Mouse (Mus musculus): ENCODE measurements around the gene Ffar1. TPM values are rescaled to one million over a fixed set of nuclear protein-coding genes. Genes with fewer than 3 reads are reported as not detected.

The Ffar1 gene
- polyA plus RNA-seq, 1 experiment from 2014 or later, result not detected

Other genes with a start within 250 kb of the Ffar1 start
- gene Upk1a, start 248.7 kb downstream of the Ffar1 start, polyA plus RNA-seq (2014; fragmentation: Nextera tagmentation; extraction: Ambion mirVana), result 0.54 and 1.2 TPM in 2 replicates
- 816 and 817 TPM in 2 replicates for gene Cox6b1, start 235.4 kb downstream of the Ffar1 start, polyA plus RNA-seq (2014; fragmentation: Nextera tagmentation; extraction: Ambion mirVana)
- not detected in 2 replicates for gene Etv2, start 225.7 kb downstream of the Ffar1 start, polyA plus RNA-seq (2014; fragmentation: Nextera tagmentation; extraction: Ambion mirVana)
- gene Rbm42, start 211.2 kb downstream of the Ffar1 start, polyA plus RNA-seq (2014; fragmentation: Nextera tagmentation; extraction: Ambion mirVana), result 119 and 123 TPM in 2 replicates
- 40.3 and 41.8 TPM in 2 replicates for gene Haus5, start 196.6 kb downstream of the Ffar1 start, polyA plus RNA-seq (2014; fragmentation: Nextera tagmentation; extraction: Ambion mirVana)
- not detected in 2 replicates for gene Pmis2, start 190.0 kb downstream of the Ffar1 start, polyA plus RNA-seq (2014; fragmentation: Nextera tagmentation; extraction: Ambion mirVana)
- gene 2200002J24Rik, start 162.6 kb downstream of the Ffar1 start, polyA plus RNA-seq (2014; fragmentation: Nextera tagmentation; extraction: Ambion mirVana), result not detected in 2 replicates
- 0.65 and 1.4 TPM in 2 replicates for gene Atp4a, start 149.4 kb downstream of the Ffar1 start, polyA plus RNA-seq (2014; fragmentation: Nextera tagmentation; extraction: Ambion mirVana)
- 143 and 160 TPM in 2 replicates for gene Tmem147, start 132.0 kb downstream of the Ffar1 start, polyA plus RNA-seq (2014; fragmentation: Nextera tagmentation; extraction: Ambion mirVana)
- 0.60 and 0.75 TPM in 2 replicates for gene Gapdhs, start 117.9 kb downstream of the Ffar1 start, polyA plus RNA-seq (2014; fragmentation: Nextera tagmentation; extraction: Ambion mirVana)
- gene Sbsn, start 110.1 kb downstream of the Ffar1 start, polyA plus RNA-seq (2014; fragmentation: Nextera tagmentation; extraction: Ambion mirVana), result 0.39 and 0.42 TPM in 2 replicates
- gene Dmkn, start 97.8 kb downstream of the Ffar1 start, polyA plus RNA-seq (2014; fragmentation: Nextera tagmentation; extraction: Ambion mirVana), result 0.34 and 0.73 TPM in 2 replicates
- not detected in 2 replicates for gene Krtdap, start 73.7 kb downstream of the Ffar1 start, polyA plus RNA-seq (2014; fragmentation: Nextera tagmentation; extraction: Ambion mirVana)
- 0.20 TPM in 1 of 2 replicates, not detected in the other for gene Ffar2, start 37.8 kb downstream of the Ffar1 start, polyA plus RNA-seq (2014; fragmentation: Nextera tagmentation; extraction: Ambion mirVana)
- not detected in 2 replicates for gene Ffar3, start 5.4 kb downstream of the Ffar1 start, polyA plus RNA-seq (2014; fragmentation: Nextera tagmentation; extraction: Ambion mirVana)
- gene Cd22, start 18.8 kb upstream of the Ffar1 start, polyA plus RNA-seq (2014; fragmentation: Nextera tagmentation; extraction: Ambion mirVana), result not detected in 2 replicates
- 0.28 and 0.73 TPM in 2 replicates for gene Mag, start 53.3 kb upstream of the Ffar1 start, polyA plus RNA-seq (2014; fragmentation: Nextera tagmentation; extraction: Ambion mirVana)
- not detected in 2 replicates for gene Hamp2, start 63.1 kb upstream of the Ffar1 start, polyA plus RNA-seq (2014; fragmentation: Nextera tagmentation; extraction: Ambion mirVana)
- gene Hamp, start 82.5 kb upstream of the Ffar1 start, polyA plus RNA-seq (2014; fragmentation: Nextera tagmentation; extraction: Ambion mirVana), result not detected in 2 replicates
- gene Usf2, start 95.2 kb upstream of the Ffar1 start, polyA plus RNA-seq (2014; fragmentation: Nextera tagmentation; extraction: Ambion mirVana), result 23.5 and 25.4 TPM in 2 replicates
- 12.8 and 13.4 TPM in 2 replicates for gene Lsr, start 111.9 kb upstream of the Ffar1 start, polyA plus RNA-seq (2014; fragmentation: Nextera tagmentation; extraction: Ambion mirVana)
- gene Fam187b, start 112.2 kb upstream of the Ffar1 start, polyA plus RNA-seq (2014; fragmentation: Nextera tagmentation; extraction: Ambion mirVana), result 0.59 and 1.1 TPM in 2 replicates
- gene Fxyd5, start 180.9 kb upstream of the Ffar1 start, polyA plus RNA-seq (2014; fragmentation: Nextera tagmentation; extraction: Ambion mirVana), result 12.3 and 14.1 TPM in 2 replicates
- gene Fxyd7, start 189.9 kb upstream of the Ffar1 start, polyA plus RNA-seq (2014; fragmentation: Nextera tagmentation; extraction: Ambion mirVana), result 8.7 and 12.6 TPM in 2 replicates
- 15.6 and 18.1 TPM in 2 replicates for gene Fxyd1, start 195.6 kb upstream of the Ffar1 start, polyA plus RNA-seq (2014; fragmentation: Nextera tagmentation; extraction: Ambion mirVana)
- 1.0 and 2.8 TPM in 2 replicates for gene Lgi4, start 197.8 kb upstream of the Ffar1 start, polyA plus RNA-seq (2014; fragmentation: Nextera tagmentation; extraction: Ambion mirVana)
- gene Fxyd3, start 215.1 kb upstream of the Ffar1 start, polyA plus RNA-seq (2014; fragmentation: Nextera tagmentation; extraction: Ambion mirVana), result 6.3 and 8.6 TPM in 2 replicates

Data from hindbrain, embryonic 11.5 days (tissue).